Mouse (Mus musculus) lung, embryonic 16.5 days (tissue): ENCODE data around the gene Atp1a4. TPM values are rescaled to one million over a fixed set of nuclear protein-coding genes. Genes with fewer than 3 reads are reported as not detected.

Source experiments
- ATAC-seq: fragments of 200-750 bp; cut with Nextera tagmentation; 2 replicates; pipeline ENCODE4 v1.8.0; 2017; ENCODE audit warnings: low read depth, mild to moderate bottlenecking, moderate library complexity
- H3K27ac ChIP-seq: fragments of 300-500 bp; sonication (generic); 2 replicates; pipeline ENCODE4 v1.5.1; 2014; ENCODE audit warnings: mild to moderate bottlenecking, control low read depth, low read length
- H3K27me3 ChIP-seq: fragments of 300-500 bp; sonication (generic); 2 replicates; pipeline ENCODE4 v1.6.1; 2014; ENCODE audit warnings: low read depth, low read length, mixed read lengths; ENCODE audit not compliant: control insufficient read depth, insufficient read depth
- H3K36me3 ChIP-seq: fragments of 300-500 bp; sonication (generic); 2 replicates; pipeline ENCODE4 v1.6.1; 2014; ENCODE audit warnings: low read length; ENCODE audit not compliant: control insufficient read depth, insufficient read depth
- H3K4me1 ChIP-seq: fragments of 300-500 bp; sonication (generic); replicated peaks from 2 replicates; pipeline ENCODE4 v1.6.1; 2014; ENCODE audit warnings: low read length, mixed read lengths; ENCODE audit not compliant: control insufficient read depth, insufficient read depth
- H3K4me2 ChIP-seq: fragments of 300-500 bp; sonication (generic); 2 replicates; pipeline ENCODE4 v1.6.1; 2014; ENCODE audit warnings: low read depth, low read length, control low read depth
- H3K4me3 ChIP-seq: fragments of 300-500 bp; sonication (generic); 2 replicates; pipeline ENCODE4 v1.5.1; 2014; ENCODE audit warnings: mild to moderate bottlenecking, low read length, control low read depth
- H3K9ac ChIP-seq: fragments of 300-500 bp; sonication (generic); 2 replicates; pipeline ENCODE4 v1.6.1; 2014; ENCODE audit warnings: low read length, control low read depth
- H3K9me3 ChIP-seq: fragments of 300-500 bp; sonication (generic); 2 replicates; pipeline ENCODE4 v1.6.1; 2016; ENCODE audit warnings: low read length; ENCODE audit not compliant: control insufficient read depth
- WGBS: fragments of 180-500 bp; shearing (Covaris S2); extraction: QIAGEN DNeasy Blood & Tissue Kit; methylation state at CpG from one replicate; pipeline ENCODE4 v1.1.7; 2014; 5-methylcytosine and 5-hydroxymethylcytosine counted together
- polyA plus RNA-seq: library from polyadenylated mRNA; unstranded; fragments of >200 nt; fragmentation: Nextera tagmentation; extraction: Ambion mirVana; gene quantifications from 2 replicates; pipeline ENCODE4 v1.2.1, GENCODE M21; 2015

Gene Atp1a4
- polyA plus RNA-seq, 1 experiment from 2014 or later = not detected

- Histone ChIP-seq H3K9ac (peak overlapping the region; percentile 16; the same call in 1 of the 2 replicates), H3K27me3 (no peaks in the 10 kb centered on the region), H3K36me3 (peaks cover 16% of the 10 kb centered on the region), H3K4me3 (no peak overlapping the region), H3K9me3 (no peaks in the 10 kb centered on the region), H3K4me1 (peaks cover 64% of the 10 kb centered on the region), H3K4me2 (peak overlapping the region; percentile 35), H3K27ac (peak overlapping the region; percentile 88)
- ATAC-seq = no peak; the same call in 1 of the 2 replicates
- 11% methylated on average over 4 of the region's 4 CpGs for WGBS
These were observed 54.6 kb downstream of the Atp1a4 start for GRCm38 (mm10) chr1:172203566-172203965.

GRCm38 (mm10) chr1:172202894-172203522 lies 55.2 kb downstream of the Atp1a4 start:
- H3K4me3 ChIP-seq = no peak overlapping the region
- H3K9ac ChIP-seq = peak overlapping the region; percentile 16; the same call in 1 of the 2 replicates
- H3K4me2 ChIP-seq = peak overlapping the region; percentile 35; the same call in 1 of the 2 replicates

GRCm38 (mm10) chr1:172201967-172202880 lies 56.0 kb downstream of the Atp1a4 start:
- Histone ChIP-seq H3K9ac (peak overlapping the region; percentile 29; the same call in 1 of the 2 replicates), H3K4me2 (peak overlapping the region; percentile 34), H3K4me1 (peaks cover 61% of the 10 kb centered on the region), H3K9me3 (no peaks in the 10 kb centered on the region), H3K27me3 (no peaks in the 10 kb centered on the region), H3K36me3 (peaks cover 27% of the 10 kb centered on the region), H3K4me3 (no peak overlapping the region), H3K27ac (peak overlapping the region; percentile 88)
- ATAC-seq = no peak
- WGBS = 19% methylated on average over 14 of the region's 14 CpGs

More at GRCm38 (mm10) chr1:172202894-172203522, 55.2 kb downstream of the Atp1a4 start:
- no peaks in the 10 kb centered on the region for H3K27me3 ChIP-seq
- WGBS = 18% methylated on average over 2 of the region's 2 CpGs
- peak overlapping the region; percentile 88 for H3K27ac ChIP-seq
- peak; percentile 6; the same call in 1 of the 2 replicates for ATAC-seq
- no peaks in the 10 kb centered on the region for H3K9me3 ChIP-seq
- peaks cover 20% of the 10 kb centered on the region for H3K36me3 ChIP-seq
- peaks cover 64% of the 10 kb centered on the region for H3K4me1 ChIP-seq

- H3K27ac ChIP-seq = peak overlapping the region; percentile 55
- no peaks in the 10 kb centered on the region for H3K9me3 ChIP-seq
- H3K4me3 ChIP-seq = no peak overlapping the region
- peaks cover 39% of the 10 kb centered on the region for H3K36me3 ChIP-seq
- 0 out of 2 replicates have a peak overlapping the region, but pooled peaks have one; percentile 12 for H3K4me2 ChIP-seq
- H3K4me1 ChIP-seq = peaks cover 55% of the 10 kb centered on the region
- H3K9ac ChIP-seq = no peak overlapping the region
- H3K27me3 ChIP-seq = no peaks in the 10 kb centered on the region
- ATAC-seq = no peak
- WGBS = 28% methylated on average over 7 of the region's 7 CpGs
These were observed 57.3 kb downstream of the Atp1a4 start for GRCm38 (mm10) chr1:172200871-172201447.

GRCm38 (mm10) chr1:172200161-172200560 lies 58.1 kb downstream of the Atp1a4 start:
- H3K27me3 ChIP-seq = no peaks in the 10 kb centered on the region
- peaks cover 42% of the 10 kb centered on the region for H3K36me3 ChIP-seq
- peak; percentile 34; the same call in 1 of the 2 replicates for ATAC-seq
- H3K9me3 ChIP-seq = no peaks in the 10 kb centered on the region
- H3K4me2 ChIP-seq = no peak overlapping the region
- 53% methylated on average over 5 of the region's 5 CpGs for WGBS
- H3K4me3 ChIP-seq = no peak overlapping the region
- peak overlapping the region; percentile 23; the same call in 1 of the 2 replicates for H3K27ac ChIP-seq
- no peak overlapping the region for H3K9ac ChIP-seq
- H3K4me1 ChIP-seq = peaks cover 48% of the 10 kb centered on the region

- Histone ChIP-seq H3K27me3 (no peaks in the 10 kb centered on the region), H3K4me2 (no peak overlapping the region), H3K9me3 (no peaks in the 10 kb centered on the region), H3K36me3 (peaks cover 50% of the 10 kb centered on the region), H3K9ac (no peak overlapping the region), H3K4me3 (no peak overlapping the region), H3K27ac (no peak overlapping the region), H3K4me1 (peaks cover 36% of the 10 kb centered on the region)
- 87% methylated on average over 4 of the region's 4 CpGs for WGBS
- no peak for ATAC-seq
These were observed 59.2 kb downstream of the Atp1a4 start for GRCm38 (mm10) chr1:172198996-172199395.

GRCm38 (mm10) chr1:172198316-172198715 lies 59.9 kb downstream of the Atp1a4 start:
- no peaks in the 10 kb centered on the region for H3K27me3 ChIP-seq
- peaks cover 30% of the 10 kb centered on the region for H3K4me1 ChIP-seq
- H3K9me3 ChIP-seq = no peaks in the 10 kb centered on the region
- H3K9ac ChIP-seq = no peak overlapping the region
- no peak overlapping the region for H3K4me2 ChIP-seq
- 80% methylated on average over 8 of the region's 8 CpGs for WGBS
- ATAC-seq = no peak
- no peak overlapping the region for H3K4me3 ChIP-seq
- H3K27ac ChIP-seq = no peak overlapping the region
- peaks cover 55% of the 10 kb centered on the region for H3K36me3 ChIP-seq

GRCm38 (mm10) chr1:172197851-172198250 lies 60.4 kb downstream of the Atp1a4 start:
- Histone ChIP-seq H3K4me2 (no peak overlapping the region), H3K36me3 (peaks cover 55% of the 10 kb centered on the region), H3K27ac (no peak overlapping the region), H3K27me3 (no peaks in the 10 kb centered on the region), H3K9me3 (no peaks in the 10 kb centered on the region), H3K4me3 (no peak overlapping the region), H3K9ac (no peak overlapping the region), H3K4me1 (peaks cover 25% of the 10 kb centered on the region)
- 77% methylated on average over 5 of the region's 5 CpGs for WGBS
- ATAC-seq = no peak

GRCm38 (mm10) chr1:172197146-172197545 lies 61.1 kb downstream of the Atp1a4 start:
- H3K27me3 ChIP-seq = no peaks in the 10 kb centered on the region
- H3K9me3 ChIP-seq = no peaks in the 10 kb centered on the region
- H3K4me2 ChIP-seq = no peak overlapping the region
- H3K9ac ChIP-seq = no peak overlapping the region
- peaks cover 18% of the 10 kb centered on the region for H3K4me1 ChIP-seq
- H3K4me3 ChIP-seq = no peak overlapping the region
- peaks cover 60% of the 10 kb centered on the region for H3K36me3 ChIP-seq
- no peak overlapping the region for H3K27ac ChIP-seq
- ATAC-seq = no peak
- 82% methylated on average over 3 of the region's 3 CpGs for WGBS
